Mouse (Mus musculus) kidney, postnatal 4 days (tissue): ENCODE results near the gene Ptp4a2.
"Not testable (repeated sequence)": the region's sequence is repeated elsewhere in the genome, so short reads cannot be mapped to it uniquely, and the experiment has no call there.

Experiments
- DNase-seq, 2 experiments: peaks; one replicate each; pipeline ENCODE4 v3.0.0; 2021; ENCODE audit warnings: mixed read lengths in 2 of 2

Gene Ptp4a2

GRCm38 (mm10) chr4:129853996-129854395 lies 43.0 kb downstream of the Ptp4a2 start:
- no peak for DNase-seq

GRCm38 (mm10) chr4:129854615-129855014 lies 43.6 kb downstream of the Ptp4a2 start:
- DNase-seq, result no peak

- DNase-seq, result peak in 1 of 2 experiments; percentile 22
These were observed 44.3 kb downstream of the Ptp4a2 start for GRCm38 (mm10) chr4:129855051-129855970.

- no peak for DNase-seq
These were observed 49.4 kb downstream of the Ptp4a2 start for GRCm38 (mm10) chr4:129860456-129860855.

GRCm38 (mm10) chr4:129861400-129861799 lies 50.4 kb downstream of the Ptp4a2 start:
- DNase-seq, result no peak

GRCm38 (mm10) chr4:129862357-129862756 lies 51.3 kb downstream of the Ptp4a2 start:
- no peak for DNase-seq

- DNase-seq, result not testable (repeated sequence)
These were observed 55.2 kb downstream of the Ptp4a2 start for GRCm38 (mm10) chr4:129866171-129866570.

- no peak for DNase-seq
These were observed 57.2 kb downstream of the Ptp4a2 start for GRCm38 (mm10) chr4:129868211-129868610.

- DNase-seq, result no peak
These were observed 59.5 kb downstream of the Ptp4a2 start for GRCm38 (mm10) chr4:129870483-129870882.

- DNase-seq, result no peak
These were observed 61.4 kb downstream of the Ptp4a2 start for GRCm38 (mm10) chr4:129872376-129872922.

- no peak for DNase-seq
These were observed 63.8 kb downstream of the Ptp4a2 start for GRCm38 (mm10) chr4:129874805-129875204.

GRCm38 (mm10) chr4:129875406-129875805 lies 64.4 kb downstream of the Ptp4a2 start:
- DNase-seq, result no peak

GRCm38 (mm10) chr4:129876831-129877764 lies 66.1 kb downstream of the Ptp4a2 start:
- DNase-seq, result peak; percentile 79 to 88

- DNase-seq, result peak in 1 of 2 experiments; percentile 39
These were observed 67.1 kb downstream of the Ptp4a2 start for GRCm38 (mm10) chr4:129877967-129878655.

- no peak for DNase-seq
These were observed 67.7 kb downstream of the Ptp4a2 start for GRCm38 (mm10) chr4:129878656-129879145.

- DNase-seq, result no peak
These were observed 68.3 kb downstream of the Ptp4a2 start for GRCm38 (mm10) chr4:129879206-129879780.

- DNase-seq, result no peak
These were observed 69.6 kb downstream of the Ptp4a2 start for GRCm38 (mm10) chr4:129880615-129881014.

- no peak for DNase-seq
These were observed 70.6 kb downstream of the Ptp4a2 start for GRCm38 (mm10) chr4:129881661-129882060.

- peak; percentile 61 to 72 for DNase-seq
These were observed 71.7 kb downstream of the Ptp4a2 start for GRCm38 (mm10) chr4:129882555-129883293.

- no peak for DNase-seq
These were observed 73.3 kb downstream of the Ptp4a2 start for GRCm38 (mm10) chr4:129884041-129884930.
